Mouse (Mus musculus): ENCODE data around the gene Usp35.

Usp35 gene

GRCm38 (mm10) chr7:97314646-97315045, 17.2 kb downstream of the Usp35 start:
- no peak for DNase-seq (ENCODE audit: low spot score in 2 of 2)

- no peak for DNase-seq (ENCODE audit: low spot score in 2 of 2)
Measured at GRCm38 (mm10) chr7:97313364-97313995, 18.3 kb downstream of the Usp35 start.

- DNase-seq (ENCODE audit: low spot score in 2 of 2) = no peak
Measured at GRCm38 (mm10) chr7:97312856-97313255, 19.0 kb downstream of the Usp35 start.

- no peak for DNase-seq (ENCODE audit: low spot score in 2 of 2)
Measured at GRCm38 (mm10) chr7:97312196-97312595, 19.6 kb downstream of the Usp35 start.

GRCm38 (mm10) chr7:97311620-97312019, 20.2 kb downstream of the Usp35 start:
- no peak for DNase-seq (ENCODE audit: low spot score in 2 of 2)

- no peak for DNase-seq (ENCODE audit: low spot score in 2 of 2)
Measured at GRCm38 (mm10) chr7:97310341-97310635, 21.5 kb downstream of the Usp35 start.

- no peak for DNase-seq (ENCODE audit: low spot score in 2 of 2)
Measured at GRCm38 (mm10) chr7:97309461-97310340, 22.1 kb downstream of the Usp35 start.

GRCm38 (mm10) chr7:97307546-97307945, 24.3 kb downstream of the Usp35 start:
- no peak for DNase-seq (ENCODE audit: low spot score in 2 of 2)

- DNase-seq (ENCODE audit: low spot score in 2 of 2) = no peak
Measured at GRCm38 (mm10) chr7:97306813-97307212, 25.0 kb downstream of the Usp35 start.

- peak in 1 of 2 experiments; percentile 0 for DNase-seq (ENCODE audit: low spot score in 2 of 2)
Measured at GRCm38 (mm10) chr7:97305206-97305605, 26.6 kb downstream of the Usp35 start.

GRCm38 (mm10) chr7:97304471-97304870, 27.3 kb downstream of the Usp35 start:
- no peak for DNase-seq (ENCODE audit: low spot score in 2 of 2)

GRCm38 (mm10) chr7:97303614-97304013, 28.2 kb downstream of the Usp35 start:
- DNase-seq (ENCODE audit: low spot score in 2 of 2) = no peak

- no peak for DNase-seq (ENCODE audit: low spot score in 2 of 2)
Measured at GRCm38 (mm10) chr7:97302876-97303275, 28.9 kb downstream of the Usp35 start.

GRCm38 (mm10) chr7:97302261-97302660, 29.6 kb downstream of the Usp35 start:
- DNase-seq (ENCODE audit: low spot score in 2 of 2) = no peak

GRCm38 (mm10) chr7:97301321-97301720, 30.5 kb downstream of the Usp35 start:
- no peak for DNase-seq (ENCODE audit: low spot score in 2 of 2)

GRCm38 (mm10) chr7:97300914-97301313, 30.9 kb downstream of the Usp35 start:
- DNase-seq (ENCODE audit: low spot score in 2 of 2) = no peak

GRCm38 (mm10) chr7:97298943-97299342, 32.9 kb downstream of the Usp35 start:
- DNase-seq (ENCODE audit: low spot score in 2 of 2) = no peak

GRCm38 (mm10) chr7:97298279-97298678, 33.5 kb downstream of the Usp35 start:
- DNase-seq (ENCODE audit: low spot score in 2 of 2) = no peak

- peak; percentile 16 to 24 for DNase-seq (ENCODE audit: low spot score in 2 of 2)
Measured at GRCm38 (mm10) chr7:97297466-97297865, 34.4 kb downstream of the Usp35 start.

- no peak for DNase-seq (ENCODE audit: low spot score in 2 of 2)
Measured at GRCm38 (mm10) chr7:97296986-97297385, 34.8 kb downstream of the Usp35 start.

GRCm38 (mm10) chr7:97271068-97271467, 60.8 kb downstream of the Usp35 start:
- no peak for DNase-seq (ENCODE audit: low spot score in 2 of 2)

- DNase-seq (ENCODE audit: low spot score in 2 of 2) = no peak
Measured at GRCm38 (mm10) chr7:97270367-97270766, 61.5 kb downstream of the Usp35 start.

- DNase-seq (ENCODE audit: low spot score in 2 of 2) = peak in 1 of 2 experiments; percentile 74
Measured at GRCm38 (mm10) chr7:97262541-97262940, 69.3 kb downstream of the Usp35 start.

Data from urinary bladder, adult 18-20 months (tissue).